Mouse (Mus musculus) adrenal gland, postnatal 0 days (tissue): ENCODE measurements around the gene Tex26. TPM values are rescaled to one million over a fixed set of nuclear protein-coding genes. Genes with fewer than 3 reads are reported as not detected.

Experiments used
- polyA plus RNA-seq: library from polyadenylated mRNA; unstranded; fragments of >200 nt; fragmentation: Nextera tagmentation; extraction: Ambion mirVana; gene quantifications from 2 replicates; pipeline ENCODE4 v1.2.1, GENCODE M21; 2015

The Tex26 gene
- 0.50 and 0.76 TPM in 2 replicates for polyA plus RNA-seq

DNA sequence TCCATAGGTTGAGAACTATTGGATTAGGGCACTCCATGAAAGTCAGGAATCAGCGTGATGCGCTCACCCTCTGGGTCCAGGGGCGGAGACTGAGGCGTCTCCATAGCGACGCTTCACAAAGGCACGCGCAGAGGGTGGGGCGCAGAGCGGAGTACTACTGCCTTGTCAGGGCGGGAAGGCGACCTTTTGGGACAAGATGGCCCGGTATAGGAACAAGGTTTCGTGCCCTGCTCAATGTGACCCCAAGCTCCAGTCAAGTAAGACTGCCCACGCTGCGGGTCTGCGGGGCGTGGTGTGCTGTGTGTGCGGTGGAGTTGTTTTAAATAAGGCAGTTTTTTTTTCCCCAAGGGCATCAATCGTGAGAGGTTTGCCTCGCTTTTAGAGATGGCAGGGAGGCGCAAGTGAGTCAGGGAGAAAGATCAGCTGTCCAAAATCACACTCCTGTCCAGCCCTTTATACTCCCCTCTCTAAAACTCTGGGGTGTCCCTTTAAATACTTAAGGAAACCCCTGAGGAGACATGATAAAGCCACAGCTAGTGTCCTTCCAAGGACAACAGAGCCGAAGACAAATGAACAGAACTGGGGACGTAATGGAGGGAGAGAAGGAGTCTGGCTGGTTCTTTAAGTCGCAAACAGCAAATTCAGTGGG, at the start of gene Tex26:
Gene Tex26, plus strand, starts transcription at position 130 of the 649 bp plus-strand sequence.

DNA sequence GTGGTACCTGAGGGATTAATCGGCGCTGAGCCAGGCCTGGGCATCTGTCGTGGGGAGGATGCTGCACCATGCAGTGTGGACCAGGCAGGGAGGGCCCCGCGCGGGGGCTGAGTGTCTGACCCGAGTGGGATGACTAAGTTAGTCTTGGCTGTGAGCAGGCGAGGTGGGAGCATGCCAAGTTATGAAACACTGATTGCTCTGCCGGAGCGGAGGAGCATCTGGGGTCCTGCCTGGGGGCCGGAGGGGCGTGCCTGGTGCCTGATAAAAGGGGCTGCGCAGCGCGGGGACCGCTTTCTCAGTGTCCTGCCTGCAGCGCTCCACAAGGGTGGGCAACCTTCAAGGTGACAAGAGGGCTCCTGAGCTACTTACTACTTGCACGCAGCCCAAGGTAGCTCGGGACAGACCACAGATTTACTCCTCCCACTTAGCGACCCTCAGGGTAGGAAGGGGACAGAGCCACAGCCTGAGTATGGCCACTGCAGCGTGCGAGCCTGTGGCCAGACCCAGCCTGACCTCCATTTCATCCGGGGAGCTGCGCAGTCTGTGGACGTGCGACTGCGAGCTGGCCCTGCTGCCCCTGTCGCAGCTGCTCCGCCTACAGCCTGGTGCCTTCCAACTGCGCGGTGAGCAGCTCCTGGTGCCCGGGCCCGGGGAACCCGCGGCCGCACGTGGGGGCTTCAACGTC, 27.8 kb upstream of the Tex26 start, which contains the start of gene Medag:
Gene Medag, plus strand, starts transcription at position 241 of the 685 bp plus-strand sequence.

Other genes with a start within 250 kb of the Tex26 start
- gene Alox5ap, start 174.9 kb upstream of the Tex26 start, polyA plus RNA-seq: 28.6 and 38.3 TPM in 2 replicates
- 3.9 TPM in 2 replicates for gene Medag, start 27.9 kb upstream of the Tex26 start, polyA plus RNA-seq
- 0.14 TPM in 1 of 2 replicates, not detected in the other for gene Wdr95, start 89.0 kb downstream of the Tex26 start, polyA plus RNA-seq
- 12.8 and 18.1 TPM in 2 replicates for gene Hsph1, start 196.7 kb downstream of the Tex26 start, polyA plus RNA-seq
- 8.5 and 12.0 TPM in 2 replicates for gene B3glct, start 238.6 kb downstream of the Tex26 start, polyA plus RNA-seq